Comparison of ENCODE assay signal across 9 mouse cellular contexts in genomic region chr19:45232443-45233410, GRCm38 (mm10). TPM values are rescaled to one million over a fixed set of nuclear protein-coding genes. Genes with fewer than 3 reads are reported as not detected.
DNase-seq lines count a peak whose midpoint lies in the region; ATAC-seq and TF ChIP-seq lines count a peak whose summit lies in the region.
"Had no signal": no experiment of that assay in that cellular context is flagged by ENCODE, and none has a peak within 500 bp of the region (broad histone marks: within the 10 kb centered on the region; RNA-seq: fewer than 3 reads in every experiment).

No protein-coding gene starts in this region.

- no peak overlapping the region for H3K4me2 ChIP-seq in liver, postnatal 0 days (ENCODE audit: low read depth, low read length)
- H3K4me2 ChIP-seq in embryonic facial prominence, embryonic 14.5 days (ENCODE audit: low read depth, low read length): peak overlapping the region; percentile 18; the same call in 1 of the 2 replicates
- H3K4me2 ChIP-seq in hindbrain, embryonic 15.5 days: peak overlapping the region; percentile 55
- peak overlapping the region; percentile 57 for H3K4me2 ChIP-seq in neural tube, embryonic 14.5 days (ENCODE audit: low read depth, low read length)
- H3K4me2 ChIP-seq: forebrain, embryonic 12.5 days had no signal

- no peak for TF ChIP-seq CTCF in liver, postnatal 0 days (IDR thresholded peaks at IDR 0.05; ENCODE audit: low read depth)

- WGBS in liver, postnatal 0 days (ENCODE audit: insufficient replicate concordance): 1% methylated on average over 42 of the region's 42 CpGs
- WGBS in embryonic facial prominence, embryonic 14.5 days: 2% methylated on average over 42 of the region's 42 CpGs
- 2% methylated on average over 42 of the region's 42 CpGs for WGBS in hindbrain, embryonic 15.5 days
- WGBS in neural tube, embryonic 14.5 days: 1% methylated on average over 42 of the region's 42 CpGs

- H3K36me3 ChIP-seq in liver, postnatal 0 days (replicated peaks; ENCODE audit: insufficient read depth, low read length): no peaks in the 10 kb centered on the region
- H3K36me3 ChIP-seq in embryonic facial prominence, embryonic 14.5 days (ENCODE audit: control insufficient read depth, insufficient read depth, low read length): no peaks in the 10 kb centered on the region
- H3K36me3 ChIP-seq in hindbrain, embryonic 15.5 days: no peaks in the 10 kb centered on the region
- no peaks in the 10 kb centered on the region for H3K36me3 ChIP-seq in neural tube, embryonic 14.5 days (ENCODE audit: control insufficient read depth, insufficient read depth, low read length)
- H3K36me3 ChIP-seq: forebrain, embryonic 12.5 days had no signal

- H3K27ac ChIP-seq in liver, postnatal 0 days (ENCODE audit: low read depth): no peak overlapping the region
- H3K27ac ChIP-seq in embryonic facial prominence, embryonic 14.5 days (replicated peaks; ENCODE audit: low read depth, low read length): no peak overlapping the region
- peak overlapping the region; percentile 85 for H3K27ac ChIP-seq in hindbrain, embryonic 15.5 days (replicated peaks)
- peak overlapping the region; percentile 97 for H3K27ac ChIP-seq in neural tube, embryonic 14.5 days (ENCODE audit: low read depth, low read length)
- H3K27ac ChIP-seq: forebrain, embryonic 12.5 days had no signal

- TF ChIP-seq EP300 in liver, postnatal 0 days (IDR thresholded peaks at IDR 0.05; ENCODE audit: low read depth): no peak

- ATAC-seq in liver, postnatal 0 days: no peak
- no peak for ATAC-seq in embryonic facial prominence, embryonic 14.5 days (ENCODE audit: low read depth)
- ATAC-seq in hindbrain, embryonic 15.5 days (ENCODE audit: low FRiP score, low read depth): no peak
- ATAC-seq in neural tube, embryonic 14.5 days (ENCODE audit: low read depth): no peak

- H3K9ac ChIP-seq in liver, postnatal 0 days (replicated peaks): no peak overlapping the region
- H3K9ac ChIP-seq in embryonic facial prominence, embryonic 14.5 days (ENCODE audit: low read depth, low read length): no peak overlapping the region; the same call in 1 of the 2 replicates
- peak overlapping the region; percentile 60 for H3K9ac ChIP-seq in hindbrain, embryonic 15.5 days
- H3K9ac ChIP-seq in neural tube, embryonic 14.5 days (replicated peaks; ENCODE audit: low read depth, low read length): peak overlapping the region; percentile 92
- H3K9ac ChIP-seq: forebrain, embryonic 12.5 days had no signal

- no peaks in the 10 kb centered on the region for H3K9me3 ChIP-seq in liver, postnatal 0 days (ENCODE audit: low read length)
- H3K9me3 ChIP-seq in embryonic facial prominence, embryonic 14.5 days (ENCODE audit: control insufficient read depth, low read length): no peaks in the 10 kb centered on the region
- no peaks in the 10 kb centered on the region for H3K9me3 ChIP-seq in hindbrain, embryonic 15.5 days
- H3K9me3 ChIP-seq in neural tube, embryonic 14.5 days (ENCODE audit: control insufficient read depth, low read length): no peaks in the 10 kb centered on the region
- H3K9me3 ChIP-seq: forebrain, embryonic 12.5 days had no signal

- H3K27me3 ChIP-seq in liver, postnatal 0 days (ENCODE audit: insufficient read depth, low read length): peaks cover 100% of the 10 kb centered on the region
- peaks cover 99% of the 10 kb centered on the region for H3K27me3 ChIP-seq in embryonic facial prominence, embryonic 14.5 days (replicated peaks; ENCODE audit: control insufficient read depth, insufficient read depth, low read length)
- peaks cover 50% of the 10 kb centered on the region for H3K27me3 ChIP-seq in hindbrain, embryonic 15.5 days
- H3K27me3 ChIP-seq in neural tube, embryonic 14.5 days (ENCODE audit: control insufficient read depth, insufficient read depth, low read length): peaks cover 2% of the 10 kb centered on the region; the same call in 1 of the 2 replicates

- H3K4me3 ChIP-seq in liver, postnatal 0 days (ENCODE audit: low read depth, low read length): 0 out of 2 replicates have a peak overlapping the region, but pooled peaks have one; percentile 12
- peak overlapping the region; percentile 39 for H3K4me3 ChIP-seq in embryonic facial prominence, embryonic 14.5 days (ENCODE audit: low read depth, low read length)
- H3K4me3 ChIP-seq in hindbrain, embryonic 15.5 days: peak overlapping the region; percentile 48
- peak overlapping the region; percentile 65 for H3K4me3 ChIP-seq in neural tube, embryonic 14.5 days (ENCODE audit: low read depth, low read length)

- no peak for DNase-seq in liver, postnatal 0 days
- DNase-seq in liver: no peak
- DNase-seq in embryonic facial prominence, embryonic 14.5 days (ENCODE audit: low spot score): no peak
- DNase-seq in frontal cortex, postnatal 25 days (ENCODE audit: low spot score in 2 of 2): no peak
- no peak for DNase-seq in left cerebral cortex, adult 18-20 months (ENCODE audit: low spot score in 2 of 2)
- DNase-seq: right cerebral cortex, postnatal 14 days had no signal

- peaks cover 17% of the 10 kb centered on the region for H3K4me1 ChIP-seq in liver, postnatal 0 days (ENCODE audit: insufficient read depth)
- H3K4me1 ChIP-seq in embryonic facial prominence, embryonic 14.5 days (ENCODE audit: control insufficient read depth, insufficient read depth, low read length): peaks cover 14% of the 10 kb centered on the region
- peaks cover 43% of the 10 kb centered on the region for H3K4me1 ChIP-seq in hindbrain, embryonic 15.5 days (replicated peaks)
- H3K4me1 ChIP-seq in neural tube, embryonic 14.5 days (ENCODE audit: control insufficient read depth, insufficient read depth, low read length): peaks cover 16% of the 10 kb centered on the region; the same call in 1 of the 2 replicates

RNA-seq across cellular contexts. Expression of gene Lbx1, which starts 2.9 kb away (rescaled TPM):
- polyA plus RNA-seq in liver, postnatal 0 days (2015; fragmentation: Nextera tagmentation; extraction: Ambion mirVana): 0.04 TPM in 1 of 2 replicates, not detected in the other
- polyA plus RNA-seq in embryonic facial prominence, embryonic 14.5 days (2014; fragmentation: Nextera tagmentation; extraction: Ambion mirVana): 1.6 and 2.0 TPM in 2 replicates
- 9.9 and 12.2 TPM in 2 replicates for polyA plus RNA-seq in hindbrain, embryonic 15.5 days (2015; fragmentation: Nextera tagmentation; extraction: Ambion mirVana)
- polyA plus RNA-seq in neural tube, embryonic 14.5 days (2014; fragmentation: Nextera tagmentation; extraction: Ambion mirVana): 23.0 and 24.3 TPM in 2 replicates
- total RNA-seq in left cerebral cortex, adult 18-20 months (2021): not detected
- polyA plus RNA-seq: forebrain, embryonic 12.5 days had no signal

Comparison
In these comparisons a context has a peak if more than half of its experiments do, and no peak if none do; other contexts are left out.
1. H3K27ac ChIP-seq: peak in hindbrain, embryonic 15.5 days (single experiment) and neural tube, embryonic 14.5 days (single experiment); none in liver, postnatal 0 days (single experiment) and embryonic facial prominence, embryonic 14.5 days (single experiment).
2. H3K4me3 ChIP-seq: peak in every context shown above with its lines; median percentile 65 in neural tube, embryonic 14.5 days; 48 in hindbrain, embryonic 15.5 days; 39 in embryonic facial prominence, embryonic 14.5 days; 12 in liver, postnatal 0 days.
3. H3K9ac ChIP-seq: peak in hindbrain, embryonic 15.5 days (single experiment) and neural tube, embryonic 14.5 days (single experiment); none in liver, postnatal 0 days (single experiment) and embryonic facial prominence, embryonic 14.5 days (single experiment).